Mouse (Mus musculus) adrenal gland, adult 2 months (tissue): ENCODE data around the gene B230219D22Rik. TPM values are rescaled to one million over a fixed set of nuclear protein-coding genes. Genes with fewer than 3 reads are reported as not detected.

Experiments used
- DNase-seq: peaks from one replicate; pipeline ENCODE4 v3.0.0; 2021
- polyA plus RNA-seq: library from polyadenylated mRNA; depleted of rRNA; stranded (reverse); fragments of >200 nt; gene quantifications from 2 replicates; pipeline ENCODE4 v1.2.3, GENCODE M21; 2012; rRNA removed
- total RNA-seq, 2 experiments: library from RNA; stranded (reverse); gene quantifications; 2 replicates each; pipeline ENCODE4 v1.2.3; 2021

B230219D22Rik gene
- total and polyA plus RNA-seq, 3 experiments = 19.5 to 61.4 (median 51.3) TPM

DNA sequence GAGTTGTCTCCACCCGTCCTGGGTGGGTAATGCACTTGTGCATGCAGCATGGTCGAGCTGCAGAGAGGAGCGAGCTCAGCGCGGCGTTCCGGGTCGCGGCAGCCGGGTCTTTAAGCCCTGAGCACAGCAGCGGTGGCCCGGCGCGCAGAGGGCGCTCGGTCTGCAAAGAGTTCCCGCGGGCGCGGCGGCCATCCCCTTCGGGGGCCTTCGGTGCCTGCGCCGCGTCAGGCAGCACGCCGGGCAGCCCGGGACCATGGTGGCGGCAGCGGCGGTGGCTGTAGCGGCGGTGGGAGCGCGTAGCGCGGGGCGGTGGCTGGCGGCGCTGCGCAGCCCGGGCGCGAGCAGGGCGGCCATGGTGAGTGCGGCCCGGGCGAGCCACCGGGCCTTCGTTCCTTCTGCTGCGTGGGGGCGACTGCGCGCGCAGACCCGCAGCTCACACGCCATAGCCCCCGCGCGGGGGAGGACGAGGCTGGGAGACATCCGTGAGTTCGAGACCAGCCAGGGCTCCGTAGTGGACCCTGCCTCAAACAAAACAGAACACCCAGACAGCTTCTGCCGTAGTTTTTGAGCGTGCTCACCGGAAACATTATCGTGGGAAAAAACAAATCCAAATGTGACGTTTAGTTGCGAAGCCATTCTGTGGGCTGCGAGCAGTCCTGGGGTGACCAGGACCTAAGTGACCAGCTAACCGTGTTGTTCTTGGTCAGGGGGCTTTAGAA is 34.4 kb downstream of the B230219D22Rik start, which contains the start of gene Pcbd2:
Gene Pcbd2, plus strand, starts transcription at position 249 of the 719 bp plus-strand sequence.
- peak; percentile 94 for DNase-seq

DNA sequence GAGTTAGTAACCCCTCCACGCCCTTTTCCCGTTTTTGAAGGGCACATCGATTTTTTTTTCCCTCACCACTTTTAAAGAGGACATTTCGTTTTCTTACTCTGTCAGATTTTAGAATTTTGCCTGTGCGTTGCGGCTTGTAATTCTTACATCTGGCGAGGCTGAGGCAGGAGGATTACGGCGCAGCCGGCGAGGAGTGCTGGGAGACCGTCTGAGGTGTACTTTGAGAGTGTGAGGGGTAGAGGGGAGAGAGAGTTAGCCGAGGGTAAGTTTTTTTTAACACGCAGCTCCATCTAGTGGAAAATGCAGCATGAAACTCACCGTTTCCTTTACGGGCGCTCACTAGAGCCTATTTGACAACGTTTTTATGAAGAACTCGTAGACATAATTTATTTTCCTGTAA is 34.9 kb downstream of the B230219D22Rik start:
- peak; percentile 75 for DNase-seq

DNA sequence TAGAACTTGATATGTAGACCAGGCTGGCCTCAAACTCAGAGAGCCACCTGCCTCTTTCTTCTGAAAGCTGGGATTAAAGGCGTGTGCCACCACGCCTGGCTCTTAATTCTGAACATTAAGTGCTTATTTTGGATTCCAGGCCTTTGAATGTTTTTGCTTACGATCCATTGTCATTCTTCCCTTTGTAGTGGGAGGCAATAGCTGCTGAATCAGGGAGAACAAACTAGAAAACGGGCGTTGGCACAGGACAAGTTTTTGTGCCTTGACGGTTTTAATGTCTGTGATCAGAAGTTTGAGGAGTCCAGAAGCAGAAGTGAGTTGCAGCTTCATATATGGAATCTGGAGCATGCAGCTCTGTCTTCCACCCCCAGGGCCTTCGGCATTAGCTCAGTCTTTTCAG is 37.8 kb downstream of the B230219D22Rik start:
- no peak for DNase-seq

DNA sequence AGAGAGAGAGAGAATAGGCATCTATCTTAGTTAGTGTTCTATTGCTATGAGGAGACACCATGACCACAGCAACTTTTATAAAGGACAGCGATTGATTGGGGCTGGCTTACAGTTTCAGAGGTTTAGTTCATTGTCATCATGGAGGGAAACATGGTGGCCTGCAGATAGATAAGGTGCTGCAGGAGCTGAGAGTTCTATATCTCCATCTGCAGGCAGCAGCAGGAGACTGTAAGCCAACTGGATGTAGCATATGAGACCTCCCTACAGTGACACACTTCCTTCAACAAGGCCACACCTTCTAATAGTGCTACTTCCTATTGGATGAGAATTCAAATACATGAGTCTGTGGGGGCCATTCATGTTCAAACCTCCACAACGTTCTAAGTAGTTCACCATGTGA is 39.2 kb downstream of the B230219D22Rik start:
- no peak for DNase-seq

DNA sequence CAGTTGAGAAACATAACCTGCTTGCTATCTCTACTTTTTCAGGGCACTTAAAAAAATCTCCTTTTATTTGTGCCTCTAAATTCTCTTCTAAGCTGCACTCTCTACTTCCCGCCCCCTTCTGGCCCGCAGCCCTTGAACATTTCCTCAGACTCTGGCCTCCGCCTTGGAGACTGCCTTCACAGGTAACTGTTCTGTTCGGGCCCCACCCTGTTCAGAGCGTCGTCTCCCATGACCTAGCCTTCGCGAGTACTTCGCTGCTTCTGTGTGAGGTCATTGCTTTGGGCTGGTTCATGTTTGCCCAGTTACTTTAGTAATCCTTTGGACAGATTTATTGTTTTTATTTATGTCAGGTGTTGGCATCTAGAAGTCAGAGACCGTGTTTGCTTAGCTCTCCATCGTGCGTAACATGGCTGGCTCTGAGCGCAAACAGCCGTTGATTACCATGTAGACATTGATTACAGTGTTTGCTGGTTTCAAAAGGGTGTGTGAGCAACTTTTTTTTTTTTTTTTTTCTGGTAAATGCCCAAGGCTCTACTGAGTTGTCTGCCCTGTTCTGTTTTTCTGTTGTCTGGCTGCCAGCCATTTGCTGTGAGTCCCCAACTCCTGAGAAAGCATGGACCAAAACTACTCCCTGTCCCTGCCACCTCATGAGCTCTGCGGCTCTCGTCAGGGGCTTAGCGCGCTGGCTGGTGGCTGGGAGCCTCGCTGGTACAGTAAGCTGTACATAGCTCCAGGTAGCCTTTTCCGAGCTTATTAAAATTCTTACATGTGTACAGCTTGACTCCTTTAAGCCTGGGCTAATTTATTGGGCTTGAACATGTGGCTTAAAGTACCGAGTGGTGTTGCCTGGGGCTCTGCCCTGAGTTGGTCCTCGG is 40.9 kb downstream of the B230219D22Rik start:
- no peak for DNase-seq

DNA sequence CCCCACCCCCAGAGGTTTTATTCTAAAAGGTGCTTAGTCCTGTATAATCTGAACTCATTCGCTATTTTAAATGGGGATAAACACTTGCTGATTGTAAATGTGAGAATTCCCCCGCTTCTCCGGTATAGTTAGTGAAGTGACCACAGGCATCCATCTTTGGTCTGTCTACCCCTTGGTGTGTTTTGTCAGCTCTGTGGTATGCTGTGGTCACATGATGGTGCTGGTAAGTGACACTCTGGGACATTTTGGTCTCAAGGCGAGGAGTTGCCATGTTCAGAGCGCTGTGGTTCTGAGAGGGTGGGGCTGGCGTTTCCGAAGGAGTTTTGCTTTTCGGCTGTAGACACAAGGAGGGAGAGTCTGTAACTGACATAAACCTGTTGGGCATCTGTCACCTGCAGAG is 45.0 kb downstream of the B230219D22Rik start:
- DNase-seq = no peak

DNA sequence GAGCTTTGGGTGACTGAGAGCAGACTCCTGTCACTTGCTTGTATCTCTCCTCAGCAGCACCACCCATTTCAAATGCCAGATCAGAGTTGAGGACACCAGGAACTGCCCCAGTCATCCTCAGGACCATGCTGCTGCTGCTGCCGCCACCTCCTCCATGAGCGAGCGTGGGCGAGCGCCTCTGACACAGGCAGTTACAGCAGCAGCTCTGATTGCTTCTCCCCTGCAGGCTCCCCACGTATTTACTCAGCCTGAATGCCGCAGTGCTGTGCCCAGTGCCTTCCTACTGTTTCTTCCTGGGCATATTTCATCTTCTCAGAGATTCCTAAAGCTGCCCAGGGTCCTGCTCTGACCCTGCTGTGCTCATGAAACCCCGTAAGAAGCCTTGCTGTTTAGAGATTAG is 49.4 kb downstream of the B230219D22Rik start:
- no peak for DNase-seq

Other genes with a start within 250 kb of the B230219D22Rik start
- 10 to 100 TPM; 28.4 to 36.5 TPM for gene Grk6, start 248.1 kb upstream of the B230219D22Rik start, total RNA-seq
- gene Grk6, start 248.1 kb upstream of the B230219D22Rik start, polyA plus RNA-seq = 48.5 and 70.5 TPM in 2 replicates
- gene Prr7, start 228.9 kb upstream of the B230219D22Rik start, total RNA-seq = 1 to 10 TPM; 1.5 to 4.1 TPM
- 59.0 and 66.3 TPM in 2 replicates for gene Prr7, start 228.9 kb upstream of the B230219D22Rik start, polyA plus RNA-seq
- 10 to 100 TPM; 12.6 to 25.9 TPM for gene Dbn1, start 205.0 kb upstream of the B230219D22Rik start, total RNA-seq
- 41.5 and 44.1 TPM in 2 replicates for gene Dbn1, start 205.0 kb upstream of the B230219D22Rik start, polyA plus RNA-seq
- gene Pdlim7, start 179.4 kb upstream of the B230219D22Rik start, total RNA-seq = 10 to 100 TPM; 15.2 to 19.5 TPM
- 45.2 and 52.4 TPM in 2 replicates for gene Pdlim7, start 179.4 kb upstream of the B230219D22Rik start, polyA plus RNA-seq
- 1 to 10 TPM; 3.8 to 4.9 TPM for gene Dok3, start 163.8 kb upstream of the B230219D22Rik start, total RNA-seq
- gene Dok3, start 163.8 kb upstream of the B230219D22Rik start, polyA plus RNA-seq = 11.8 and 13.9 TPM in 2 replicates
- 10 to 100 TPM; 44.6 to 53.4 TPM for gene Ddx41, start 156.5 kb upstream of the B230219D22Rik start, total RNA-seq
- gene Ddx41, start 156.5 kb upstream of the B230219D22Rik start, polyA plus RNA-seq = 56.6 and 57.3 TPM in 2 replicates
- gene Fam193b, start 122.0 kb upstream of the B230219D22Rik start, total RNA-seq = 10 to 100 TPM; 32.0 to 41.2 TPM
- 99.6 and 110 TPM in 2 replicates for gene Fam193b, start 122.0 kb upstream of the B230219D22Rik start, polyA plus RNA-seq
- gene Tmed9, start 119.4 kb upstream of the B230219D22Rik start, total RNA-seq = 100 to 1,000 TPM; 127 to 184 TPM
- gene Tmed9, start 119.4 kb upstream of the B230219D22Rik start, polyA plus RNA-seq = 54.9 and 71.9 TPM in 2 replicates
- 10 to 100 TPM; 13.0 to 13.7 TPM for gene B4galt7, start 93.2 kb upstream of the B230219D22Rik start, total RNA-seq
- 20.9 and 22.7 TPM in 2 replicates for gene B4galt7, start 93.2 kb upstream of the B230219D22Rik start, polyA plus RNA-seq
- gene Caml, start 70.1 kb upstream of the B230219D22Rik start, total RNA-seq = 10 to 100 TPM; 30.9 to 32.4 TPM
- 12.9 and 13.2 TPM in 2 replicates for gene Caml, start 70.1 kb upstream of the B230219D22Rik start, polyA plus RNA-seq
- 10 to 100 TPM; 33.6 to 40.4 TPM for gene Ddx46, start 58.1 kb upstream of the B230219D22Rik start, total RNA-seq
- gene Ddx46, start 58.1 kb upstream of the B230219D22Rik start, polyA plus RNA-seq = 6.8 and 9.1 TPM in 2 replicates
- 10 to 100 TPM; 53.5 to 81.2 TPM for gene Txndc15, start 21.5 kb downstream of the B230219D22Rik start, total RNA-seq
- gene Txndc15, start 21.5 kb downstream of the B230219D22Rik start, polyA plus RNA-seq = 72.3 and 73.9 TPM in 2 replicates
- 10 to 100 TPM; 73.8 to 81.6 TPM for gene Pcbd2, start 34.2 kb downstream of the B230219D22Rik start, total RNA-seq
- 16.0 and 16.1 TPM in 2 replicates for gene Pcbd2, start 34.2 kb downstream of the B230219D22Rik start, polyA plus RNA-seq
- under 1 TPM in 1 of 2 experiments, not detected in 1; 0.45 TPM for gene Catsper3, start 91.4 kb downstream of the B230219D22Rik start, total RNA-seq
- gene Catsper3, start 91.4 kb downstream of the B230219D22Rik start, polyA plus RNA-seq = 0.10 and 0.17 TPM in 2 replicates
- gene Pitx1, start 143.1 kb downstream of the B230219D22Rik start, total RNA-seq = not detected
- gene Pitx1, start 143.1 kb downstream of the B230219D22Rik start, polyA plus RNA-seq = 0.07 TPM in 1 of 2 replicates, not detected in the other